Mouse (Mus musculus): ENCODE measurements at regions not wholly inside any gene's neighbourhood (a gene's known extent, or its start where the extent isn't known, plus 50 kb on each side); places are given as distances from the start of the nearest gene placed in this dataset.

- Histone ChIP-seq H3K27ac (no peak overlapping the region), H3K4me3 (no peak overlapping the region), H3K36me3 (no peaks in the 10 kb centered on the region), H3K9ac (no peak overlapping the region), H3K27me3 (replicated peaks) (no peaks in the 10 kb centered on the region), H3K9me3 (no peaks in the 10 kb centered on the region; the same call in none of the 2 replicates), H3K4me1 (no peaks in the 10 kb centered on the region), H3K4me2 (replicated peaks) (no peak overlapping the region)
- WGBS = 93% methylated on average over 1 of the region's 1 CpGs
- no peak for ATAC-seq (ENCODE audit: low FRiP score, low read depth)
Measured at GRCm38 (mm10) chr1:71752351-71752750, 99.4 kb upstream of the Fn1 start.

DNA sequence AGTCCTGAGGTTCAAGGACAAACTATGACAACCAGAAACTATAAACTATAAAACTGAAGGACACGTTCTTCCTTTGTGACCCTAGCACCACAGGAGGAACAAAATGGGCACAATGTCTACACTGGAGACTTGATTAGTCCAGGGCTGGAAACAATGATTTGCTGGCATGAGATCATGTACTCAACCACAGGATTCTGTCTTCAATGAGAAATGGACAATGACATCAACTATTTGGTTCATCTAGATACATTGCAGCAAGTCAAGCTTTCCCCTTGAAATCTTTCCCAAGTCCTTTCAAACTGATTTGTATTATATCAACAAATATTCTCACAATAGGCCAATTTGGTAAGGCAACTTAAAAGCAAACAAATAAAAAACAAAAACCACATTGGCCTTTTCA lies 98.6 kb upstream of the Fn1 start:
- 85% methylated on average over 1 of the region's 1 CpGs for WGBS
- no peaks in the 10 kb centered on the region for H3K4me1 ChIP-seq
- no peaks in the 10 kb centered on the region for H3K36me3 ChIP-seq
- no peaks in the 10 kb centered on the region for H3K27me3 ChIP-seq (replicated peaks)
- no peaks in the 10 kb centered on the region; the same call in none of the 2 replicates for H3K9me3 ChIP-seq
- H3K27ac ChIP-seq = no peak overlapping the region
- ATAC-seq (ENCODE audit: low FRiP score, low read depth) = no peak
- H3K9ac ChIP-seq = no peak overlapping the region
- H3K4me2 ChIP-seq (replicated peaks) = no peak overlapping the region
- H3K4me3 ChIP-seq = no peak overlapping the region

DNA sequence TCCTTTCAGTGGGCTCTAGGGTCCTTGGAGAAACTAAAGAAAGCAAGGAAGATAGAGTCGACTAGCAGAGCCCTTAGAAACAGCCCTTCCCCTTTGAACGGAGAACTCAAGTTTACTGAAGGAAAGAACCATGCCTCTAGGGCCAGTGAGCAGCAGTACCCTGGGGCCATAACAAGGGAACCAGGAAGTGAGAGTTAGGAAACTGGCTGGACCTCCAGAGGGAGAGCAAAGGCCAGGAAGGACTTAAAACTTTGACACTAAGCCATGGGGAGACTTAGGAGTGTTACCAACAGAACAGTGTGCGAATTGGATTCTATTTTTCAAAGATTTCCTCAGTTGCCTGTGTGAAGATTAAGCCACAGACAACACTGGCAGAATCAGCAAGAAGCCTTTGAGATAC lies 82.6 kb upstream of the Fn1 start:
- Histone ChIP-seq H3K9me3 (no peaks in the 10 kb centered on the region), H3K27ac (no peak overlapping the region), H3K4me3 (no peak overlapping the region), H3K4me2 (replicated peaks) (no peak overlapping the region), H3K27me3 (replicated peaks) (no peaks in the 10 kb centered on the region), H3K4me1 (no peaks in the 10 kb centered on the region), H3K36me3 (no peaks in the 10 kb centered on the region), H3K9ac (no peak overlapping the region)
- WGBS = 84% methylated on average over 3 of the region's 3 CpGs
- no peak for ATAC-seq (ENCODE audit: low FRiP score, low read depth)

DNA sequence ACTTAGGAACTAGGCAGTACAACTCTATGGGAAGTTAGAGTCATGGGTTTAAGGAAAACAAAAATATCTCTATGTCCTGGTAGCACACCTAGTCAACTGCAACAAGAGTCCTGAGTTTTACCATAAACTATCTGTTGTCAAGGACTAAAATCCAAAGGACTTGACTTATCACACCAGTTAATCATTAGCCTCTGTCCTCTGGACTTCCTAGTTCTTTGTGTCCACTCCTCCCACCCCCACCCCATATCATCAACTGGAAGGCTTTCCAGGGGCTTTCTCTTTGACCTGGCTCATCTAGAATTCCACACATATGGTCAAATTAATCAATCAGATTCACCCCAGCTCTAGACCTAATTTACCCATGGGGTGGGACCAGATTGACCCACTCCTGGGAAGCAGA lies 78.6 kb upstream of the Fn1 start:
- ATAC-seq (ENCODE audit: low FRiP score, low read depth) = no peak
- Histone ChIP-seq H3K4me1 (no peaks in the 10 kb centered on the region), H3K9ac (no peak overlapping the region), H3K4me2 (replicated peaks) (no peak overlapping the region), H3K9me3 (no peaks in the 10 kb centered on the region), H3K27ac (no peak overlapping the region), H3K4me3 (no peak overlapping the region), H3K36me3 (no peaks in the 10 kb centered on the region), H3K27me3 (replicated peaks) (no peaks in the 10 kb centered on the region)

- Histone ChIP-seq H3K4me1 (no peaks in the 10 kb centered on the region), H3K27me3 (replicated peaks) (no peaks in the 10 kb centered on the region), H3K36me3 (no peaks in the 10 kb centered on the region), H3K4me2 (replicated peaks) (no peak overlapping the region), H3K9ac (no peak overlapping the region), H3K27ac (no peak overlapping the region), H3K4me3 (no peak overlapping the region), H3K9me3 (no peaks in the 10 kb centered on the region)
- 79% methylated on average over 4 of the region's 4 CpGs for WGBS
- no peak for ATAC-seq (ENCODE audit: low FRiP score, low read depth)
Measured at GRCm38 (mm10) chr1:71731011-71731410, 78.0 kb upstream of the Fn1 start.

GRCm38 (mm10) chr1:71728852-71729347 lies 75.9 kb upstream of the Fn1 start:
- no peak overlapping the region for H3K4me2 ChIP-seq (replicated peaks)
- no peak overlapping the region for H3K4me3 ChIP-seq
- H3K36me3 ChIP-seq = no peaks in the 10 kb centered on the region
- no peak for ATAC-seq (ENCODE audit: low FRiP score, low read depth)
- no peak overlapping the region for H3K9ac ChIP-seq
- no peaks in the 10 kb centered on the region for H3K4me1 ChIP-seq
- no peak overlapping the region for H3K27ac ChIP-seq
- H3K9me3 ChIP-seq = no peaks in the 10 kb centered on the region
- WGBS = 90% methylated on average over 8 of the region's 8 CpGs
- H3K27me3 ChIP-seq (replicated peaks) = no peaks in the 10 kb centered on the region

DNA sequence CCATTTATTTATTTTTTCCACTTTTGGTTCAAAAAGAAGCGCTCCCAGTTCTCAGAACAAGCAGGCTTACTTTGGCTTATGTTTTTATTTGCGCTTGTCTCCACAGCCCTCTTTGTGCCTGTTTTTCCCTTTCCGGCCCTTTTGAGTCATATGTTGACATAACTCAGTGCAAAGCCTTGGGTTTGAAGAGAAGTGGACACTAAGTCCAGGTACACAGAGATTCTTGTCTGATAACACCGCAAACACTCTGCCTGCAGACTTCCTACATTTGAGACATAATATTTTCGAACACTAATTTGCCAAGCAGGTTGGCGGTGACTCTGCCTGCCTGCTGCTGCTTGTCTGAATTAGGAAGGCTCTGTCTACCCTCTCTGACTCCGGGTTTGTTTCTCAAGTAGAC lies 70.8 kb upstream of the Fn1 start:
- Histone ChIP-seq H3K36me3 (no peaks in the 10 kb centered on the region), H3K9me3 (no peaks in the 10 kb centered on the region), H3K4me2 (replicated peaks) (no peak overlapping the region), H3K4me1 (no peaks in the 10 kb centered on the region), H3K9ac (no peak overlapping the region), H3K4me3 (no peak overlapping the region), H3K27me3 (replicated peaks) (no peaks in the 10 kb centered on the region), H3K27ac (no peak overlapping the region)
- no peak for ATAC-seq (ENCODE audit: low FRiP score, low read depth)
- 77% methylated on average over 7 of the region's 7 CpGs for WGBS

DNA sequence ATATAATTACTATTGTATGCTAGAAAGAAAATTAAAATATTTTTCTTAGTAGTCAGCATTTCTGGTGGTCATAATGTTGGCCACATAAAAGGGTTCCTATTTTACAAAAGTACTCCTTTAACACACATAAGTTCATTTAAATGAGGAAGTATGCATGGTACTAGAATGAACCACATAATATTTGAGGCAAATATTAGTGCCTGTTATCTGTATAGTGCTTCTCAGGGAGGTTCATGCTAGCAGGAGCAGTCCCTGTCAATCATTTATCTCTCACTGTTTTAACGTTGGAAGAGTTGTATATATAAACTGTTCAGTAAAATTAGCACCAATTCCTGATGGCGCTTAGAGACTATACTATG lies 70.0 kb upstream of the Fn1 start:
- no peaks in the 10 kb centered on the region for H3K36me3 ChIP-seq
- H3K27me3 ChIP-seq (replicated peaks) = no peaks in the 10 kb centered on the region
- no peaks in the 10 kb centered on the region for H3K4me1 ChIP-seq
- no peaks in the 10 kb centered on the region for H3K9me3 ChIP-seq
- H3K9ac ChIP-seq = no peak overlapping the region
- WGBS = 85% methylated on average over 2 of the region's 2 CpGs
- no peak for ATAC-seq (ENCODE audit: low FRiP score, low read depth)
- H3K4me2 ChIP-seq (replicated peaks) = no peak overlapping the region
- no peak overlapping the region for H3K27ac ChIP-seq
- H3K4me3 ChIP-seq = no peak overlapping the region

GRCm38 (mm10) chr1:71722211-71723038 lies 69.4 kb upstream of the Fn1 start:
- ATAC-seq (ENCODE audit: low FRiP score, low read depth) = no peak
- Histone ChIP-seq H3K4me1 (no peaks in the 10 kb centered on the region), H3K9me3 (no peaks in the 10 kb centered on the region), H3K9ac (no peak overlapping the region), H3K4me3 (no peak overlapping the region), H3K27ac (no peak overlapping the region), H3K36me3 (no peaks in the 10 kb centered on the region), H3K4me2 (replicated peaks) (no peak overlapping the region), H3K27me3 (replicated peaks) (no peaks in the 10 kb centered on the region)
- 81% methylated on average over 6 of the region's 6 CpGs for WGBS

Measured in neural tube, embryonic 12.5 days (tissue).